Mouse (Mus musculus): ENCODE data around the gene Mrpl12.

The Mrpl12 gene

GRCm38 (mm10) chr11:120484265-120484981 lies at the start of gene Mrpl12:
Mrpl12 (plus strand) TSS chr11:120484613.
- peak; percentile 91 for DNase-seq (ENCODE audit: extremely low spot score)

GRCm38 (mm10) chr11:120437152-120437856 lies 47.1 kb upstream of the Mrpl12 start, which contains the start of gene Nploc4:
Nploc4 (minus strand) TSS chr11:120437708.
- DNase-seq (ENCODE audit: extremely low spot score) = peak; percentile 95

GRCm38 (mm10) chr11:120437857-120438385 lies 46.5 kb upstream of the Mrpl12 start:
- DNase-seq (ENCODE audit: extremely low spot score) = no peak

GRCm38 (mm10) chr11:120442344-120442743 lies 42.1 kb upstream of the Mrpl12 start, which contains the start of gene Tspan10:
Tspan10 (plus strand) TSS chr11:120442644.
- no peak for DNase-seq (ENCODE audit: extremely low spot score)

- no peak for DNase-seq (ENCODE audit: extremely low spot score)
These were observed 41.6 kb upstream of the Mrpl12 start for GRCm38 (mm10) chr11:120442765-120443280.

- no peak for DNase-seq (ENCODE audit: extremely low spot score)
These were observed 40.3 kb upstream of the Mrpl12 start for GRCm38 (mm10) chr11:120444106-120444505.

GRCm38 (mm10) chr11:120445475-120445874 lies 38.9 kb upstream of the Mrpl12 start:
- DNase-seq (ENCODE audit: extremely low spot score) = no peak

- DNase-seq (ENCODE audit: extremely low spot score) = no peak
These were observed 37.2 kb upstream of the Mrpl12 start for GRCm38 (mm10) chr11:120447179-120447578.

GRCm38 (mm10) chr11:120452246-120452645 lies 32.2 kb upstream of the Mrpl12 start:
- DNase-seq (ENCODE audit: extremely low spot score) = no peak

GRCm38 (mm10) chr11:120453306-120453705 lies 31.1 kb upstream of the Mrpl12 start, which contains the start of gene Pde6g:
Pde6g (minus strand) TSS chr11:120453500.
- no peak for DNase-seq (ENCODE audit: extremely low spot score)

- DNase-seq (ENCODE audit: extremely low spot score) = no peak
These were observed 29.4 kb upstream of the Mrpl12 start for GRCm38 (mm10) chr11:120454965-120455364.

GRCm38 (mm10) chr11:120455413-120455812 lies 29.0 kb upstream of the Mrpl12 start:
- DNase-seq (ENCODE audit: extremely low spot score) = no peak

- no peak for DNase-seq (ENCODE audit: extremely low spot score)
These were observed 27.0 kb upstream of the Mrpl12 start for GRCm38 (mm10) chr11:120457370-120457769.

- peak; percentile 85 for DNase-seq (ENCODE audit: extremely low spot score)
These were observed 26.4 kb upstream of the Mrpl12 start, which contains the start of the genes Oxld1 and Ccdc137 for GRCm38 (mm10) chr11:120457772-120458751. Oxld1 (minus strand) TSS chr11:120458068. Ccdc137 (plus strand) TSS chr11:120458115.

GRCm38 (mm10) chr11:120458847-120459597 lies 25.4 kb upstream of the Mrpl12 start:
- no peak for DNase-seq (ENCODE audit: extremely low spot score)

GRCm38 (mm10) chr11:120463536-120463935 lies 20.9 kb upstream of the Mrpl12 start:
- DNase-seq (ENCODE audit: extremely low spot score) = no peak

GRCm38 (mm10) chr11:120464365-120464764 lies 20.0 kb upstream of the Mrpl12 start:
- DNase-seq (ENCODE audit: extremely low spot score) = no peak

- no peak for DNase-seq (ENCODE audit: extremely low spot score)
These were observed 18.9 kb upstream of the Mrpl12 start for GRCm38 (mm10) chr11:120465521-120465920.

- DNase-seq (ENCODE audit: extremely low spot score) = peak; percentile 97
These were observed 17.2 kb upstream of the Mrpl12 start, which contains the start of gene Arl16 for GRCm38 (mm10) chr11:120467051-120467735. Arl16 (minus strand) TSS chr11:120467607.

GRCm38 (mm10) chr11:120467736-120468092 lies 16.7 kb upstream of the Mrpl12 start:
- no peak for DNase-seq (ENCODE audit: extremely low spot score)
